Mouse (Mus musculus): ENCODE measurements at regions not wholly inside any gene's neighbourhood (a gene's known extent, or its start where the extent isn't known, plus 50 kb on each side); places are given as distances from the start of the nearest gene placed in this dataset.
A peak's percentile ranks its signal among the peaks of the same experiment; 100 is the strongest.

DNA sequence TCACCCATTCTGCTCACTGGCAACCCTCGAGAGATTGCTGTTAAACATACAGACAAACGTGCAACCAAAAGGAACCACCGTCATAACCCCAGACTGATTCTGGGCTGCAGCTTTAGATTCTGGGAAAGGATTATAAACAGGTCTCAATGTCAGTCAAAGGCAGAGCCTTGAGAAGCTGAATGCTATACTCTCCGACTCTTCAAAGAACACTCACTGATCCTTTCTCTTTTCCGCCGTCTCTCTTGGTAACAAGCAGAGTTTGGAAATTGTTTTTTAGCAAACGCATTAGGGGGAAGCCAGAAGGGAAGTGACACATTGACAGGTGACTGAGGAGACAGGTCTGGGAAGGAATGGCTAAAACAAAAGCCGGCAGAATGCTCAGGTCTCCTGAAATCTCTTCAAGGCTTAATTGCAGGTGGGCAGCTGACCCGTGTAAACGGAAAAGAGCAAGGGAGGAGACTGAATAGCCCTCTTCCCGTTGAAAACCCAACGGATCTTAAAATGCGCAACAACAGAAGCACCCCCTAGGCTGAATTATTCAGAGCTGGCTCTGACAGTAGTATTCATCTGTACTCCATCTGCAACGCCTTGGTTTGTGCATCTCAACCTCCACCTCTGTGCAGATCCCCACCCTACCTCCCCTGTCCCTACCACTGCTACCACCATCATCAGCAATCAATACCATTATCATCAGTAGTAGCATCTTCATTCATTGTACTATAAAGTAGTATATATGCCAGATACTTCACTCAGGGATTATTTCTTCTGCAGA lies 219.6 kb downstream of the Tmem38b start:
- no peak for DNase-seq

GRCm38 (mm10) chr4:54064331-54064730 lies 238.5 kb downstream of the Tmem38b start:
- no peak for DNase-seq

- DNase-seq = peak; percentile 62
These were observed 246.1 kb downstream of the Tmem38b start for GRCm38 (mm10) chr4:54071951-54072350.

DNA sequence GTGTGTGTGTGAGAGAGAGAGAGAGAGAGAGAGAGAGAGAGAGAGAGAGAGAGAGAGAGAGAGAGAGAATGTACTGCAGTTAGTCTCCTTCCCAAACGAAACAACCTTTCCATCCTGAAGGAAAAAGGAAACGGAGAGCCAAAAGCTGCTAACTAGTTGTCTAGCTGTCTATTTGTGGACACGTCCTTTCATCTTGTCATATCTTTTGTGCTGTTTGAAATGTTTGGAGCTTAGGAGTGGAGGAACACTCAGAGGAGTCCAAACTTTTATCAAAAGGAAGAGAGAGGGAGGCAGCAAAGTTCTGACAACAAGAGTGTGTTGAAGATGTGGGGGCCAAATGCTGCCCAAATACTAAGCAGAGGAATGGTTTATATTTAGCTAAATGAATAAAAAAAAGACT lies 246.6 kb downstream of the Tmem38b start:
- no peak for DNase-seq

- DNase-seq = no peak
These were observed 247.1 kb downstream of the Tmem38b start for GRCm38 (mm10) chr4:54072932-54073331.

DNA sequence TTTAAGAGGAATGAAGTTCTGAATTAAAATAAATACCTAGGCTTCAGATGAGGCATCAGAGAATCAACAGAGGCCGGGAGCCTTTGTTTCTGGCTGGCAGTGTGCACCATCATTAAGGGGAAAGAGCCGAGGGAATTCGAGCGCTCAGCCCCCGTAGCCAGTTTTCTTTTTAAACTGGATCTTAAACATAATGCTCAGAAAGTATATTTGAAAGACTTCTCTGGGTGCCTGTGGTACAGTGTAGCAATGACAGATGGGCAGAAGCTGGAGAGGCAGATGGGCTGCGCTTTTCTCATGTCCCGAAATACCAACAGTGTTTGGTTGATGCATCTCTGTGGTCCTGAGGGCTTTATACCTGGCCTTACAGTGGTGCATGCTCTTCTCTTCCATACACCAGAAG lies 247.6 kb downstream of the Tmem38b start:
- DNase-seq = no peak

- no peak for DNase-seq
These were observed 248.4 kb downstream of the Tmem38b start for GRCm38 (mm10) chr4:54074226-54074625.

- DNase-seq = no peak
These were observed 254.7 kb downstream of the Tmem38b start for GRCm38 (mm10) chr4:54080526-54080925.

- no peak for DNase-seq
These were observed 255.6 kb downstream of the Tmem38b start for GRCm38 (mm10) chr4:54081411-54081810.

DNA sequence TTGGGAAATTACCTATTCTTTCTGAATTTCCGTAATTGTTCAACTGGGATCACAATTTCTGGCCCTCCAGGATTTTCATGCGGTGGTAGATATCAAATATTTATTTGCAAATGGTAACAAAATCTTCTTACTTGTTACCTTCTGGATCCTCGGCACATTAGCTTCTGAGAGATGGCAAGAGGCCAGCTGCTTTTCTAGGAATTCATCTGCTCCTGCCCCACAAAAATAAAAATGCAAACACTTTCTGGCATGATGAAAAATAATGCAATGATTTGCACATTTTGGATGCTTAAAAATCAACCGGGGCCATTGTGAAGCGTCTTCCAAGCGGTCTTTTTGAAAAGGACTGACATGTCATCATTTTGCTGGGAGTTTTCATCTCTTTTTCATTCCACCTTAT lies 258.9 kb downstream of the Tmem38b start:
- DNase-seq = no peak

DNA sequence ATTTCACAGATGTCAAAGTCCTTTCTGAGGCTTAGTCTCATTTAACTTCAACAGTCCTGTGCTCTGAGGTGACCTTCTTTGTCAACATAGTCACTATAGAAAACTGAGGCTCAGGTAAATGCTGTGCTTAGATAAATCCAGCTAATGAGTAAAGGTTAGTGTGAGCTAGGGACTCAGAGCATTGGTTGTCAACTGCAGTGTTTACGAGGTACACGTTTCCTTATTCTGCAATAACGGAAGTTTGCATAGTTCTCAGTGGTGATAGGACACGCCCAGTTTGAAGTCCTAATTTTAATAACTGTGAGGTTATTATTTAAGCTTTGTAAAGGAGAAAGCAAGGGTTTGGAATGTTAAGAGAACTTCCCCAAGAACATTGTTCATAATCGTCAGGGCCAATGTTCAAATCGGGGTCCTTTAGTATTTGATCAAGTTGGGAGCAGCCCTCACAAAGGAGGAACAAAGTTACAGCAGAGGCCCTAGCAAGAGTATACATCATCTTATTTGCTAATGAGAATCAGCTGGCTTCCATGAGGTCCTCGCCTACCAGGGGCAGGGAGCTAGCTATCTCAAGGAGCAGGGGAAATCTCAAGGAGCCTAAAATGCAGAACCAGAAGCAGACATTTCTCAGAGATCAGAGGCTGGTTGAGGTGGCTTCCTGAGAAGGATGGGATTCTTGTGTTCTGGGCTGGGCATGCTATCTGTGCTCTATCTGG lies 268.6 kb downstream of the Tmem38b start:
- DNase-seq = no peak

DNA sequence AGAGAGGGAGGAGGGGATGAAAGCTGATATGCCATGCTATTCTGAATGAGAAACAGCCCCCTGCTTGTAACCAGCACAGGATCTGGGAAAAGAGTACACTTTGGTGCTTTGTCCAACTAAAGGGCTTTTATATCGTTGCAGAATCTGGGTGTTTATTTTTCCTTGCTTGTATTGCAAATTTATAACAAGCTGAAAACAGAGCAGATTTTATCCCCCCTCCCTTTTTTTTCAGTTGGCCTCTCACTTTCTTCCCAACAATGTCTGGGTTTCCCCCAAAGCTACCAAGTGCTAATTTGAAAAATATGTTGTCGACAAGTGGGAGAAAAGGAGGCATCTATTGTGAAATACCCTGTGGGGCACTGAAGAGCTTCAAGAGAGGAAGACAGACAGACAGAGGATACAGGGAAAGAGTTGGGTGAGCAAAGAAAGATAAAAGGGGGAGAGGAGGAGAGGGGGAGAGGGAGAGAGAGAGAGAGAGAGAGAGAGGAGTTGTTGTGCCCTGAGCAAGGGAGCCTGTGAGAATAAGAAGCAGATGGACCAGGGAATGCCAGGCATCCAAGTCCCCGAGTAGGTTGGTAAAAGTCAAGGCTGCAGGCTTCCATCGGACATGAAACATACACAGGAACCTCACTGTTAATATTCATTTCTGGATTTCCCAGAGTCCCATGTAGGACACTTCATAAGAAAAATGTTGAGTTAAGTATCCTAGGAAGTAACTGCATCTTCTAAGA lies 269.5 kb downstream of the Tmem38b start:
- no peak for DNase-seq

DNA sequence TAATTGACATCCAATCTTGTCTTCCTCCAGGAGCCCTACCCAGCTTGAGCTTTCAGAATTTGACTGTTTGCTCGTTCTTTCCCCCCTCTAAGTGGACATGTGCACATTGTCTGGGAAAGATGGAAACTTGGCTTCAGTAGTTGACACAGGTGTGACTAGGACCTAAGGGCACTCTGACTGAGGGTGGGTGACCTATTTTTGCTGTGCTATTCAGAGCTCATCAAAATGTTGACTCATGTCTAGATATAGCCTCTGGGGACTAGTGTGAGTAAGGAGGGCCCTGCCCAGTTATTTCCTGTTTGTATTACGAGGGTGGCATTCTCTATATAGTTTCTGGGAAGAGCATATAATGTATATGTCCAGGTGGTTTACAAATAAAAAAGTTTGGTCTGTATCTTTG lies 271.7 kb downstream of the Tmem38b start:
- DNase-seq = no peak

GRCm38 (mm10) chr4:54100282-54100681 lies 274.4 kb downstream of the Tmem38b start:
- no peak for DNase-seq

DNA sequence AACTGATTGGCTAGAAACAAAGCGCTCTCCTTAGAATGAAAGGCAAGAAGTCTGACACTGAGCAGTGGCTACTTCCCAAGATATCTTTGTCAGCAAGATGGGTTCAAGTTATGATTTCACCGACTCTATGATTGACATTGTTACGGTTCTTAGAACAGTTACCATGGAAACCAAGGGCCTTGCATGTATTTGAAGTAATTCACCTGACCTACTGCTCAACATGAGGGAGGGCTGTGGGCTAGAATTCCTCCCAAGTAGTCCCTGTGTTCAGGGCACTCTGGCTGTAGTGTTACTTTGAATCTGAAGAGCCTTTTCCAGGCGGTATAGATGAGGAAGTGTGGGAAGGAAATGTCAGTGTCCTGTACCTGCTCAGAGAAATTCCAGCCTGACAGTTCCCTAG lies 281.1 kb downstream of the Tmem38b start:
- no peak for DNase-seq

DNA sequence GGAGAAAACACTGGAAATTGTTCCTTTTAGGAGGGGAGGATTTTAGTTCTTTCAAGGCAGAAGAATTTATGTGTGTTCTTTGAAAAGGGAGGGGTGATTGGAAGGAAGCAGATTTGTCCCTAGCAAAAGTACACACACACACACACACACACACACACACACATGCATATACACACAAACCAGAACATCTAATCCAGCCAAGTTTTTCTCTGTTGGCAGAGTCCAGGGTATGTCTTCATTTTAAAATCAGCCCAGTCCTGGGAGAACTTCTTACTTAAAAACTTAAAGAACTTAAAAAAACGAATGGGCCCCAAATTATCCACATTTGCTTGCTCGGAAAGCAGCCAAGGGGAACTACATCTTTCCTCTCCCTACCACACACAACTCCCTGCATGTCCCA lies 290.5 kb downstream of the Tmem38b start:
- no peak for DNase-seq

DNA sequence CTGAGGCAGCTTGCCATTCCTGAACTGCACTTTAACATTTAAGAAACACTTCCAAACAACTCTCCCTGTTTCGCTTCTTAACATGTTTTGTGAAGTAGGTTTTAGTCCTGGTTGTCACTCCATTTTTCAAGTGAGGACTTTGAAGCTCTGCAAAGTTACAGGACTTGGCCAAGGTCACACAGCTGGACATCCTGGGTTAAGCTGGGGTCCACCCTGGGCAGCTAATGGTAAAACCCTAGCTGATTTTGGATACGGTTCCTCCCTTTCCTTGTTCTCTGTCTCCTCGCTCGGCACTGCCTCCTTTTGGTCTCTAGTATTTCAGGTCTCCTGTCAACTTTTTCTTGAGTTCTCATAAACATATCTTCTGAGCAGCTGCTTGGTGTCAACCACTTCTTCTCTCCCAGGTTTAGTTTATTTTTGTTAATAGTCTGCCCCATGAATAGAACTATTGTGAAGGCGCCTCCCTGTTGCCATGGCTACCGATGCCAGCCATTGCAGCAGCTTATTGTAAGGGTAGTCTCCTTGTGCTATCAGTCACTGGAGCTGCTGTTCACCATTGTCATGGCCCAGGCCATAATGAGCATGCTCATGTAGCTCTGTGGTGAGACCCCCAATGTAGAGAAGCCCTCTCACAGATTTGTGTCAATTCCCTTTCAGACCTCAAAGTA lies 292.5 kb downstream of the Tmem38b start:
- no peak for DNase-seq

- no peak for DNase-seq
These were observed 303.2 kb downstream of the Tmem38b start for GRCm38 (mm10) chr4:54128717-54129698.

GRCm38 (mm10) chr4:54156146-54156545 lies 330.3 kb downstream of the Tmem38b start:
- DNase-seq = no peak

DNA sequence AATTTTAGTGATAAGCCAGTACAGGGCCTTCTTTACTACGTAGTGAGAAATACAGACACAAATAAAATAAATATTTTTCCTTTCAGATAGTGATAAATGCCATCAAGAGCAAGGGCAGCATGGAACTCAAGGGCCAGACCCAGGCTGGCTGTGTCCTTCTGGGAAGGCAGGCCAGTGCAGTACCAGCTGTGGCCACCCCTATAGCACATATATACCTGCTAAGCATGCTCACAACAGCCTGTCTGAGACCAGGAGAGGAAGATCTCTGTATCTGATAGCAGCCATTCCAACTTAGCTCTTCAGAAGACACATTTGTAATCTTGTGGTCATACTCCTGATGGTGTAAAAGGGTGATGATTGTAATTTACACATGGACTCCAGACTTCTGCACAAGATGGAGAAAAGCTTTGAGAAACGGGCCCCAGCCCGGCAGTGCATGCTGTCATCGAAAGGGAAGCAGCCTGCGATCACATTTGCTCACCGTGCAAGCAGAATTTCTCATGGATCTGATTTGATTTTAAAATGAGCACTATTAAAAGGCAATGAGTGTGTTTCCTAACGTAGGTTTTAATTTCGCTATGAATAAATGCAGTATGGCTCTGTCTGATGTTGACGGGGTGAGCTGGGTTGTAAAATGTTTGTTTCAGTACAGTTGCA lies 335.6 kb downstream of the Tmem38b start:
- no peak for DNase-seq

DNA sequence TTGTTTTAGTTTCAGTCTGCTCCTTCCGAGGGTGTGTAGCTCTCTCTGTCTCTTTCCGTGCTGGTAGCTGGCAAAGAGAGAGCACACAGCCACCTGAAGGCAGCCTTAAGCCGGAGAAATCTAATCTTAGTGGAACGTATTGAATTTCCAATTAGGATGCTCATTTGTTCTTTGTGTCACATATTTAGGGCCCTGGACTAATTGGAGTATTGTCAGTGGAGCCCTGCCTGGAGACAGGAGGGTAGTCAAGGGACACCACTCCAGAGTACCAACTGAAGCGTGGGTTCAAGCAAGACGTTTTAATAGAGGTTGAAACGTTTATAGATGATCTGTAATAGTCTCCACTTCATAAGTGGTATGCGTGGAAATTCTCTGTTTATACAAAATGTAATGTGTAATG lies 336.5 kb downstream of the Tmem38b start:
- DNase-seq = no peak

Measured in adrenal gland, postnatal 14 days (tissue).